ENCODE assay signal across 8 mouse cellular contexts in the genomic region with DNA sequence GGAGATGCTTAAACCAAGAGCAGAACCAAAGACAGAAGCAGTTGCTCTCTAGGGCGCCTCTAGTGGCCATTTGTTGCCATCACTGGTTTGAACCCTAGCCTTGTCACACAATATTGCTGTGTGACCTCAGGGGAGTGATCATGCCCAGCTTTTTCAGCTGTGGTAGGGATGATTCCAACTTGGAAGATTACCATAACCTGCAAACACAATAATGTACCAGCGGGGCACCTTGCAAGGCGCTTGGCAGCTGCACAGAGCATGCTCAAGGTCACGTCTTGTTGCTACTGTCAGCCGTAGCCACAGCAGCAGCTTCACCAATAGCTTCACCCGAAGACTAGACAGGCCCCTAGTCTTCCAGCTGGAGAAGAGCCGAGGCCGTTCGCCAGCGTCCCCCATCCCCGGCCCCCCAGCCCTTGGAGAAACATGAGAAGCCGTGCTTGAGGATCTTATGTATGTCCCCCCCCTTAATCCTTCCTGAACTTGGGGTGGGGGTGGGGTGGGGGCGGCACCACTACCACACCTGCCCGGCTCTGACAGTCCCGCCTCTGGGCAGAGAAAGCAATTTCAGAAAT. TPM values are rescaled to one million over a fixed set of nuclear protein-coding genes. Genes with fewer than 3 reads are reported as not detected.
DNase-seq lines count a peak whose midpoint lies in the region; ATAC-seq lines count a peak whose summit lies in the region.

No protein-coding gene starts in this region.

- peak overlapping the region; percentile 27; the same call in 1 of the 2 replicates for H3K27ac ChIP-seq in forebrain, embryonic 15.5 days (replicated peaks)
- peak overlapping the region; percentile 41 for H3K27ac ChIP-seq in kidney, embryonic 15.5 days

- H3K36me3 ChIP-seq in forebrain, embryonic 15.5 days: no peaks in the 10 kb centered on the region
- H3K36me3 ChIP-seq in kidney, embryonic 15.5 days: no peaks in the 10 kb centered on the region

- H3K9ac ChIP-seq in forebrain, embryonic 15.5 days (replicated peaks): no peak overlapping the region
- no peak overlapping the region for H3K9ac ChIP-seq in kidney, embryonic 15.5 days

- 22% methylated on average over 15 of the region's 15 CpGs for WGBS in forebrain, embryonic 15.5 days
- WGBS in kidney, embryonic 15.5 days: 19% methylated on average over 15 of the region's 15 CpGs

- ATAC-seq in forebrain, embryonic 15.5 days (replicated peaks): peak; percentile 72
- ATAC-seq in kidney, embryonic 15.5 days (replicated peaks; ENCODE audit: low FRiP score): peak; percentile 53
- ATAC-seq in frontal cortex, adult (ENCODE audit: low TSS enrichment): no peak

- no peaks in the 10 kb centered on the region for H3K27me3 ChIP-seq in forebrain, embryonic 15.5 days
- peaks cover 12% of the 10 kb centered on the region; the same call in 1 of the 2 replicates for H3K27me3 ChIP-seq in kidney, embryonic 15.5 days

- H3K4me1 ChIP-seq in forebrain, embryonic 15.5 days: peaks cover 17% of the 10 kb centered on the region
- H3K4me1 ChIP-seq in kidney, embryonic 15.5 days: peaks cover 12% of the 10 kb centered on the region

- peak overlapping the region; percentile 10 for H3K4me3 ChIP-seq in forebrain, embryonic 15.5 days
- H3K4me3 ChIP-seq in kidney, embryonic 15.5 days (replicated peaks): peak overlapping the region; percentile 17

- no peaks in the 10 kb centered on the region for H3K9me3 ChIP-seq in forebrain, embryonic 15.5 days
- no peaks in the 10 kb centered on the region for H3K9me3 ChIP-seq in kidney, embryonic 15.5 days (replicated peaks)

- DNase-seq in layer of hippocampus, postnatal 10 days (ENCODE audit: low spot score in 2 of 2): peak; percentile 46 to 47
- no peak for DNase-seq in layer of hippocampus, postnatal 36 days
- DNase-seq in c-Kit-positive CD71-negative TER-119-negative erythroid progenitor cells, embryonic 14.5 days (ENCODE audit: low read depth): peak; percentile 20
- DNase-seq in mesoderm, embryonic 11.5 days (ENCODE audit: low read depth, low spot score): peak; percentile 62
- DNase-seq in thymus, postnatal 4 days: peak; percentile 60

- peak overlapping the region; percentile 32 for H3K4me2 ChIP-seq in forebrain, embryonic 15.5 days (replicated peaks)
- H3K4me2 ChIP-seq in kidney, embryonic 15.5 days: peak overlapping the region; percentile 51

RNA-seq across cellular contexts. Expression of gene Gosr2, which starts 23.9 kb away (rescaled TPM):
- total RNA-seq in layer of hippocampus, postnatal 10 days (2021): 10 to 100 TPM; 72.9 to 78.3 TPM
- total RNA-seq in layer of hippocampus, postnatal 36 days (2021): 10 to 100 TPM; 63.5 to 64.6 TPM
- polyA plus RNA-seq in forebrain, embryonic 15.5 days (2015; fragmentation: Nextera tagmentation; extraction: Ambion mirVana): 103 TPM in 2 replicates
- polyA plus RNA-seq in kidney, embryonic 15.5 days (2015; fragmentation: Nextera tagmentation; extraction: Ambion mirVana): 80.4 and 83.9 TPM in 2 replicates

RNA-seq across cellular contexts. Expression of gene Wnt9b, which starts 28.1 kb away (rescaled TPM):
- under 1 TPM; 0.56 to 0.87 TPM for total RNA-seq in layer of hippocampus, postnatal 10 days (2021)
- total RNA-seq in layer of hippocampus, postnatal 36 days (2021): under 1 TPM; 0.38 to 0.57 TPM
- polyA plus RNA-seq in forebrain, embryonic 15.5 days (2015; fragmentation: Nextera tagmentation; extraction: Ambion mirVana): 0.10 and 0.29 TPM in 2 replicates
- 7.2 and 7.7 TPM in 2 replicates for polyA plus RNA-seq in kidney, embryonic 15.5 days (2015; fragmentation: Nextera tagmentation; extraction: Ambion mirVana)

RNA-seq across cellular contexts. Expression of gene Wnt3, which starts 52.4 kb away (rescaled TPM):
- 1 to 10 TPM; 1.1 to 1.8 TPM for total RNA-seq in layer of hippocampus, postnatal 10 days (2021)
- 1 to 10 TPM; 1.5 to 1.8 TPM for total RNA-seq in layer of hippocampus, postnatal 36 days (2021)
- polyA plus RNA-seq in forebrain, embryonic 15.5 days (2015; fragmentation: Nextera tagmentation; extraction: Ambion mirVana): 4.2 and 5.3 TPM in 2 replicates
- 0.19 and 0.21 TPM in 2 replicates for polyA plus RNA-seq in kidney, embryonic 15.5 days (2015; fragmentation: Nextera tagmentation; extraction: Ambion mirVana)

Comparison
In these comparisons a context has a peak if more than half of its experiments do, and no peak if none do; other contexts are left out.
1. DNase-seq: peak in layer of hippocampus, postnatal 10 days (2 of 2), c-Kit-positive CD71-negative TER-119-negative erythroid progenitor cells, embryonic 14.5 days (single experiment), mesoderm, embryonic 11.5 days (single experiment) and thymus, postnatal 4 days (single experiment); none in layer of hippocampus, postnatal 36 days (0 of 2).